Mouse (Mus musculus): ENCODE results near the gene Ccn5. TPM values are rescaled to one million over a fixed set of nuclear protein-coding genes. Genes with fewer than 3 reads are reported as not detected.

Ccn5 gene
- total RNA-seq, 2 experiments from 2014 or later: 0.19 to 0.38 TPM

GRCm38 (mm10) chr2:163809166-163809565 is 11.5 kb upstream of the Ccn5 start:
- intact Hi-C loops (cut with DNase I): no loop called here
- Histone ChIP-seq H3K27ac (no peak overlapping the region), H3K4me3 (no peak overlapping the region)
- DNase-seq (ENCODE audit: extremely low spot score in 1 of 2, low spot score in 2 of 2): no peak
- TF ChIP-seq CTCF (IDR thresholded peaks at IDR 0.05): no peak

GRCm38 (mm10) chr2:163809704-163810103 is 11.0 kb upstream of the Ccn5 start:
- intact Hi-C loops (cut with DNase I): no loop called here
- TF ChIP-seq CTCF (IDR thresholded peaks at IDR 0.05): no peak
- no peak for DNase-seq (ENCODE audit: extremely low spot score in 1 of 2, low spot score in 2 of 2)
- Histone ChIP-seq H3K4me3 (no peak overlapping the region), H3K27ac (no peak overlapping the region)

GRCm38 (mm10) chr2:163813077-163813476 is 7.6 kb upstream of the Ccn5 start:
- Histone ChIP-seq H3K4me3 (no peak overlapping the region), H3K27ac (no peak overlapping the region)
- intact Hi-C loops (cut with DNase I): no loop called here
- no peak for DNase-seq (ENCODE audit: extremely low spot score in 1 of 2, low spot score in 2 of 2)
- no peak for TF ChIP-seq CTCF (IDR thresholded peaks at IDR 0.05)

- Histone ChIP-seq H3K27ac (no peak overlapping the region), H3K4me3 (no peak overlapping the region)
- intact Hi-C loops (cut with DNase I): no loop called here
- DNase-seq (ENCODE audit: extremely low spot score in 1 of 2, low spot score in 2 of 2): no peak
- no peak for TF ChIP-seq CTCF (IDR thresholded peaks at IDR 0.05)
These were observed 5.8 kb upstream of the Ccn5 start for GRCm38 (mm10) chr2:163814739-163815465.

- TF ChIP-seq CTCF (IDR thresholded peaks at IDR 0.05): peak; percentile 99
- Histone ChIP-seq H3K4me3 (no peak overlapping the region), H3K27ac (no peak overlapping the region)
- DNase-seq (ENCODE audit: extremely low spot score in 1 of 2, low spot score in 2 of 2): peak in 1 of 2 experiments; percentile 46
- intact Hi-C loops (cut with DNase I): loop anchor here (10.0 kb wide), 1 partner anchor 288 kb away; no protein-coding TSS in a partner anchor
These were observed 2.6 kb downstream of the Ccn5 start for GRCm38 (mm10) chr2:163823248-163823647.

- no peak for DNase-seq (ENCODE audit: extremely low spot score in 1 of 2, low spot score in 2 of 2)
- no peak for TF ChIP-seq CTCF (IDR thresholded peaks at IDR 0.05)
- Histone ChIP-seq H3K4me3 (no peak overlapping the region), H3K27ac (no peak overlapping the region)
- intact Hi-C loops (cut with DNase I): loop anchor here (10.0 kb wide), 1 partner anchor 289 kb away; no protein-coding TSS in a partner anchor
These were observed 3.1 kb downstream of the Ccn5 start for GRCm38 (mm10) chr2:163823771-163824170.

- intact Hi-C loops (cut with DNase I): loop anchor here (10.0 kb wide), 1 partner anchor 291 kb away; no protein-coding TSS in a partner anchor
- no peak for TF ChIP-seq CTCF (IDR thresholded peaks at IDR 0.05)
These were observed 5.2 kb downstream of the Ccn5 start for GRCm38 (mm10) chr2:163825861-163826260.

GRCm38 (mm10) chr2:163826494-163826893 is 5.8 kb downstream of the Ccn5 start:
- intact Hi-C loops (cut with DNase I): loop anchor here (10.0 kb wide), 1 partner anchor 292 kb away; no protein-coding TSS in a partner anchor
- TF ChIP-seq CTCF (IDR thresholded peaks at IDR 0.05): no peak
- Histone ChIP-seq H3K27ac (no peak overlapping the region), H3K4me3 (no peak overlapping the region)
- DNase-seq (ENCODE audit: extremely low spot score in 1 of 2, low spot score in 2 of 2): no peak

More at GRCm38 (mm10) chr2:163825861-163826260, 5.2 kb downstream of the Ccn5 start:
- DNase-seq (ENCODE audit: extremely low spot score in 1 of 2, low spot score in 2 of 2): no peak
- no peak overlapping the region for H3K4me3 ChIP-seq
- H3K27ac ChIP-seq: no peak overlapping the region

GRCm38 (mm10) chr2:163831163-163831562 is 10.5 kb downstream of the Ccn5 start:
- Histone ChIP-seq H3K4me3 (no peak overlapping the region), H3K27ac (no peak overlapping the region)
- TF ChIP-seq CTCF (IDR thresholded peaks at IDR 0.05): no peak
- DNase-seq (ENCODE audit: extremely low spot score in 1 of 2, low spot score in 2 of 2): no peak
- intact Hi-C loops (cut with DNase I): loop anchor here (10.0 kb wide), 1 partner anchor 46 kb away; no protein-coding TSS in a partner anchor

- peak; percentile 76 to 84 for DNase-seq (ENCODE audit: extremely low spot score in 1 of 2, low spot score in 2 of 2)
- Histone ChIP-seq H3K4me3 (no peak overlapping the region), H3K27ac (no peak overlapping the region)
- intact Hi-C loops (cut with DNase I): loop anchor here (5.0 to 10.0 kb wide), 2 partner anchors 53 to 129 kb away; no protein-coding TSS in a partner anchor
- peak; percentile 98 for TF ChIP-seq CTCF (IDR thresholded peaks at IDR 0.05)
These were observed 17.4 kb downstream of the Ccn5 start for GRCm38 (mm10) chr2:163838043-163838442.

GRCm38 (mm10) chr2:163839519-163839918 is 18.9 kb downstream of the Ccn5 start:
- DNase-seq (ENCODE audit: extremely low spot score in 1 of 2, low spot score in 2 of 2): peak in 1 of 2 experiments; percentile 28
- no peak for TF ChIP-seq CTCF (IDR thresholded peaks at IDR 0.05)
- no peak overlapping the region for H3K4me3 ChIP-seq
- H3K27ac ChIP-seq: no peak overlapping the region
- intact Hi-C loops (cut with DNase I): loop anchor here (5.0 to 10.0 kb wide), 2 partner anchors 55 to 128 kb away; no protein-coding TSS in a partner anchor

- H3K4me3 ChIP-seq: no peak overlapping the region
- DNase-seq (ENCODE audit: extremely low spot score in 1 of 2, low spot score in 2 of 2): no peak
- intact Hi-C loops (cut with DNase I): no loop called here
- TF ChIP-seq CTCF (IDR thresholded peaks at IDR 0.05): no peak
- no peak overlapping the region for H3K27ac ChIP-seq
These were observed 21.4 kb downstream of the Ccn5 start for GRCm38 (mm10) chr2:163842043-163842442.

All from left cerebral cortex, adult 2 months (tissue).